Mouse (Mus musculus): ENCODE measurements around the gene Olfr1155. TPM values are rescaled to one million over a fixed set of nuclear protein-coding genes. Genes with fewer than 3 reads are reported as not detected.

Olfr1155 gene
- not detected in 2 replicates for polyA plus RNA-seq (2014; fragmentation: Nextera tagmentation; extraction: Ambion mirVana)

DNA sequence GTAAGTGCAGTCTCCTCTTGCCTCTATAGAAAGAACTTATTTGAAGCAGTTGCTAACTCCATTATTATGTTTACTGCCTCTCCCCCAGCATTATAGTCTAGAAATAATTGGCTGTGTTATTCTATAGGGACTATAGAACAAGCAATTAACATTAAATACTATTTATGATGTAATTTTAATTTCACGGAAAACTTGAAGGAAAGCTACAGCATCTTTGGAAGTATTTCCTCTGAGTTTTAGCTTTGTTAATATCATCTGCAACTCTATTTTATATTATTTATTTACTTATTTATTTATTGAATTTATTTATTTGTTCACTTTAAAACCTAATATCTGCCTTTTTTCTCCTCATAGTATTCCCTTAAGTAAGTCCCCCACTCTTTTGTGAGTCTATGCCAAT, at the start of gene Olfr1155:
TSS of gene Olfr1155 (minus strand) at position 101 of the 400 bp plus-strand sequence.
- H3K9ac ChIP-seq (ENCODE audit: low read depth, low read length): no peak within 1 kb of the TSS
- no peaks in the 10 kb centered on the region for H3K9me3 ChIP-seq (ENCODE audit: control insufficient read depth, low read length)
- H3K4me1 ChIP-seq (replicated peaks; ENCODE audit: control insufficient read depth, insufficient read depth, low read length): no peaks in the 10 kb centered on the region
- no peaks in the 10 kb centered on the region for H3K27me3 ChIP-seq (ENCODE audit: control insufficient read depth, insufficient read depth, low read length)
- ATAC-seq (ENCODE audit: low FRiP score) (no peak), DNase-seq (ENCODE audit: low spot score) (no peak)
- no peak within 1 kb of the TSS for H3K4me2 ChIP-seq (replicated peaks; ENCODE audit: low read depth, low read length)
- H3K27ac ChIP-seq (ENCODE audit: low read depth, low read length): no peak within 1 kb of the TSS
- WGBS: 90% methylated on average over 1 of the region's 1 CpGs
- H3K4me3 ChIP-seq (ENCODE audit: low read depth, low read length): no peak within 1 kb of the TSS
- no peaks in the 10 kb centered on the region for H3K36me3 ChIP-seq (ENCODE audit: control insufficient read depth, insufficient read depth, low read length)

DNA sequence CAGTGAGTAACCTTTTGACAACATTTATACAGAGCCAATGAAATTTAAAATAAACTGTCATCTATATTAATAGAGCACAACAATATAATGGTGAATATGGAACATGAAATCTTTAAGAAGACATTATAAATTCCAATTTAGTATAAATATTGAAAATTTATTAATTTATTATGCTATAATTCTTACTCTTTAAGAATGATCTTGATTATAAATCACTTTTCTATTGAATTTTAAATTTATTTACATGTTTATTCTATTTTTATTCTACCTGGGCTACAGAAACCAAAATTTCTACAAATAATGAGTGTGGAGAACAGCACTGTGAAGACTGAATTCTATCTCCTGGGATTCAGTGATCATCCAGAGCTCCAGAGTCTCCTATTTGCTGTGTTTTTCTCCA, 44.9 kb upstream of the Olfr1155 start, which contains the start of gene Olfr1158:
TSS of gene Olfr1158 (plus strand) at position 301 of the 400 bp plus-strand sequence.
- H3K4me3 ChIP-seq (ENCODE audit: low read depth, low read length): no peak within 1 kb of the TSS
- ATAC-seq (ENCODE audit: low FRiP score): no peak
- no peak within 1 kb of the TSS for H3K9ac ChIP-seq (ENCODE audit: low read depth, low read length)
- no peaks in the 10 kb centered on the region for H3K4me1 ChIP-seq (replicated peaks; ENCODE audit: control insufficient read depth, insufficient read depth, low read length)
- H3K36me3 ChIP-seq (ENCODE audit: control insufficient read depth, insufficient read depth, low read length): no peaks in the 10 kb centered on the region
- DNase-seq (ENCODE audit: low spot score): no peak
- no peaks in the 10 kb centered on the region for H3K27me3 ChIP-seq (ENCODE audit: control insufficient read depth, insufficient read depth, low read length)
- H3K9me3 ChIP-seq (ENCODE audit: control insufficient read depth, low read length): no peaks in the 10 kb centered on the region
- no peak within 1 kb of the TSS for H3K27ac ChIP-seq (ENCODE audit: low read depth, low read length)
- H3K4me2 ChIP-seq (replicated peaks; ENCODE audit: low read depth, low read length): no peak within 1 kb of the TSS

GRCm38 (mm10) chr2:87974563-87974962, 29.6 kb upstream of the Olfr1155 start, which contains the start of gene Olfr74:
TSS of gene Olfr74 (minus strand) at chr2:87974663.
- Histone ChIP-seq H3K27me3 (ENCODE audit: control insufficient read depth, insufficient read depth, low read length) (no peaks in the 10 kb centered on the region), H3K4me3 (ENCODE audit: low read depth, low read length) (no peak within 1 kb of the TSS), H3K4me1 (replicated peaks; ENCODE audit: control insufficient read depth, insufficient read depth, low read length) (no peaks in the 10 kb centered on the region), H3K9me3 (ENCODE audit: control insufficient read depth, low read length) (no peaks in the 10 kb centered on the region), H3K9ac (ENCODE audit: low read depth, low read length) (no peak within 1 kb of the TSS), H3K27ac (ENCODE audit: low read depth, low read length) (no peak within 1 kb of the TSS), H3K36me3 (ENCODE audit: control insufficient read depth, insufficient read depth, low read length) (no peaks in the 10 kb centered on the region), H3K4me2 (replicated peaks; ENCODE audit: low read depth, low read length) (no peak within 1 kb of the TSS)
- DNase-seq (ENCODE audit: low spot score) (no peak), ATAC-seq (ENCODE audit: low FRiP score) (no peak)
- 80% methylated on average over 3 of the region's 3 CpGs for WGBS

GRCm38 (mm10) chr2:87968199-87968598, 23.3 kb upstream of the Olfr1155 start, which contains the start of gene Olfr1157:
TSS of gene Olfr1157 (minus strand) at chr2:87968299.
- WGBS: 96% methylated on average over 4 of the region's 4 CpGs
- ATAC-seq (ENCODE audit: low FRiP score): no peak

DNA sequence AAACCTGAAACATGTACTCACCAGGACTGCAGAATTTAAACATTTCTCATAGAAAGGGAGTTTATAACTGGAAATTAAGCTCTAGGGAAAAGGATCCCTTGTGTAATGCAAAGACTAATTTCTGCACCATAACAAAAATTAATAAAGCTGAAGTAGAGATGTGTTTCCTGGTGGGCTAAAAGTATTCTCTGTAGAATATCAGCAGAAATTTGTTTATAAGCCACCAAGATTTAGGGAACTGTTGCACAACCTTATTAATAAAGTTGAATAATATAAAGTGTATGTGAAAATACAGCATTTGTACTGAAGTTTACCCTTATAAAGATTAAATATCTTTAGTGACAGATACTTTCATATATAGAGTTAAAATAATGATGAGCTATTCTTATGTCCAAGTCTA, 8.1 kb upstream of the Olfr1155 start, which contains the start of gene Olfr1156:
TSS of gene Olfr1156 (minus strand) at position 101 of the 400 bp plus-strand sequence.
- no peaks in the 10 kb centered on the region for H3K27me3 ChIP-seq (ENCODE audit: control insufficient read depth, insufficient read depth, low read length)
- no peak within 1 kb of the TSS for H3K4me2 ChIP-seq (replicated peaks; ENCODE audit: low read depth, low read length)
- H3K36me3 ChIP-seq (ENCODE audit: control insufficient read depth, insufficient read depth, low read length): no peaks in the 10 kb centered on the region
- H3K9me3 ChIP-seq (ENCODE audit: control insufficient read depth, low read length): no peaks in the 10 kb centered on the region
- DNase-seq (ENCODE audit: low spot score): no peak
- no peak within 1 kb of the TSS for H3K27ac ChIP-seq (ENCODE audit: low read depth, low read length)
- no peak for ATAC-seq (ENCODE audit: low FRiP score)
- H3K9ac ChIP-seq (ENCODE audit: low read depth, low read length): no peak within 1 kb of the TSS
- H3K4me3 ChIP-seq (ENCODE audit: low read depth, low read length): no peak within 1 kb of the TSS
- no peaks in the 10 kb centered on the region for H3K4me1 ChIP-seq (replicated peaks; ENCODE audit: control insufficient read depth, insufficient read depth, low read length)

More at GRCm38 (mm10) chr2:87968199-87968598, 23.3 kb upstream of the Olfr1155 start, which contains the start of gene Olfr1157:
- no peaks in the 10 kb centered on the region for H3K36me3 ChIP-seq (ENCODE audit: control insufficient read depth, insufficient read depth, low read length)
- H3K4me2 ChIP-seq (replicated peaks; ENCODE audit: low read depth, low read length): no peak within 1 kb of the TSS
- H3K27ac ChIP-seq (ENCODE audit: low read depth, low read length): no peak within 1 kb of the TSS
- no peak for DNase-seq (ENCODE audit: low spot score)
- H3K9me3 ChIP-seq (ENCODE audit: control insufficient read depth, low read length): no peaks in the 10 kb centered on the region
- H3K4me3 ChIP-seq (ENCODE audit: low read depth, low read length): no peak within 1 kb of the TSS
- H3K4me1 ChIP-seq (replicated peaks; ENCODE audit: control insufficient read depth, insufficient read depth, low read length): no peaks in the 10 kb centered on the region
- H3K27me3 ChIP-seq (ENCODE audit: control insufficient read depth, insufficient read depth, low read length): no peaks in the 10 kb centered on the region
- H3K9ac ChIP-seq (ENCODE audit: low read depth, low read length): no peak within 1 kb of the TSS

- H3K36me3 ChIP-seq (ENCODE audit: control insufficient read depth, insufficient read depth, low read length): no peaks in the 10 kb centered on the region
- ATAC-seq (ENCODE audit: low FRiP score): no peak
- no peak within 1 kb of the TSS for H3K4me2 ChIP-seq (replicated peaks; ENCODE audit: low read depth, low read length)
- DNase-seq (ENCODE audit: low spot score): no peak
- 92% methylated on average over 1 of the region's 1 CpGs for WGBS
- no peak within 1 kb of the TSS for H3K9ac ChIP-seq (ENCODE audit: low read depth, low read length)
- H3K27ac ChIP-seq (ENCODE audit: low read depth, low read length): no peak within 1 kb of the TSS
- H3K9me3 ChIP-seq (ENCODE audit: control insufficient read depth, low read length): no peaks in the 10 kb centered on the region
- H3K4me3 ChIP-seq (ENCODE audit: low read depth, low read length): no peak within 1 kb of the TSS
- no peaks in the 10 kb centered on the region for H3K4me1 ChIP-seq (replicated peaks; ENCODE audit: control insufficient read depth, insufficient read depth, low read length)
- no peaks in the 10 kb centered on the region for H3K27me3 ChIP-seq (ENCODE audit: control insufficient read depth, insufficient read depth, low read length)
Measured at GRCm38 (mm10) chr2:87905066-87905465, 39.9 kb downstream of the Olfr1155 start, which contains the start of gene Olfr1154. TSS of gene Olfr1154 (minus strand) at chr2:87905166.

DNA sequence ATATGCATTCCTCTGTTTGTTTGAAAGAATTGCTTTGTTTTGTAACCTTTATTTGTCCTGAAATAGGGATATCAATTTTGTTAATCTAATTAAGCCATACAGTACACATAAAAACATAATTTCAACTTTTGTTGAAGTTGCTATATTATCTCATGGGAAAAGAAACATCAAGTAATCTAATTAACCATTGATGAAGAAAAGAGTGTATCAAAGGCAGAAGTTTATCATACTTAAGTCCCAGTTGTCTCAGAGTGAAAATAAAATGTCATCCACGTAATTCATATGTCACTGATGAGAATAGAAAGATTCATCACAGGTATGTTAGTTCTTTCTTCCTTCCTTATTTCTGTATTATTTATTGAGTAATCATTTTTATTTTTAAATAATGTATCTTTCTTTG, 50.3 kb downstream of the Olfr1155 start, which contains the start of gene Olfr1153:
TSS of gene Olfr1153 (plus strand) at position 301 of the 400 bp plus-strand sequence.
- DNase-seq (ENCODE audit: low spot score) (no peak), ATAC-seq (ENCODE audit: low FRiP score) (no peak)
- Histone ChIP-seq H3K9ac (ENCODE audit: low read depth, low read length) (no peak within 1 kb of the TSS), H3K4me1 (replicated peaks; ENCODE audit: control insufficient read depth, insufficient read depth, low read length) (no peaks in the 10 kb centered on the region), H3K4me3 (ENCODE audit: low read depth, low read length) (no peak within 1 kb of the TSS), H3K9me3 (ENCODE audit: control insufficient read depth, low read length) (no peaks in the 10 kb centered on the region), H3K27ac (ENCODE audit: low read depth, low read length) (no peak within 1 kb of the TSS), H3K36me3 (ENCODE audit: control insufficient read depth, insufficient read depth, low read length) (no peaks in the 10 kb centered on the region), H3K4me2 (replicated peaks; ENCODE audit: low read depth, low read length) (no peak within 1 kb of the TSS), H3K27me3 (ENCODE audit: control insufficient read depth, insufficient read depth, low read length) (no peaks in the 10 kb centered on the region)
- WGBS: 87% methylated on average over 1 of the region's 1 CpGs

Other genes with a start within 250 kb of the Olfr1155 start
- not detected in 2 replicates for gene Olfr1137, start 232.0 kb downstream of the Olfr1155 start, polyA plus RNA-seq (2014; fragmentation: Nextera tagmentation; extraction: Ambion mirVana)
- gene Olfr1138, start 205.2 kb downstream of the Olfr1155 start, polyA plus RNA-seq (2014; fragmentation: Nextera tagmentation; extraction: Ambion mirVana): not detected in 2 replicates
- gene Olfr1140, start 201.4 kb downstream of the Olfr1155 start, polyA plus RNA-seq (2014; fragmentation: Nextera tagmentation; extraction: Ambion mirVana): not detected in 2 replicates
- gene Olfr1141, start 191.1 kb downstream of the Olfr1155 start, polyA plus RNA-seq (2014; fragmentation: Nextera tagmentation; extraction: Ambion mirVana): not detected in 2 replicates
- not detected in 2 replicates for gene Olfr152, start 165.7 kb downstream of the Olfr1155 start, polyA plus RNA-seq (2014; fragmentation: Nextera tagmentation; extraction: Ambion mirVana)
- not detected in 2 replicates for gene Olfr1143, start 144.5 kb downstream of the Olfr1155 start, polyA plus RNA-seq (2014; fragmentation: Nextera tagmentation; extraction: Ambion mirVana)
- gene Olfr1145, start 135.3 kb downstream of the Olfr1155 start, polyA plus RNA-seq (2014; fragmentation: Nextera tagmentation; extraction: Ambion mirVana): not detected in 2 replicates
- not detected in 2 replicates for gene Olfr1148, start 114.6 kb downstream of the Olfr1155 start, polyA plus RNA-seq (2014; fragmentation: Nextera tagmentation; extraction: Ambion mirVana)
- not detected in 2 replicates for gene Olfr1150-ps1, start 101.1 kb downstream of the Olfr1155 start, polyA plus RNA-seq (2014; fragmentation: Nextera tagmentation; extraction: Ambion mirVana)
- not detected in 2 replicates for gene Olfr1151, start 89.3 kb downstream of the Olfr1155 start, polyA plus RNA-seq (2014; fragmentation: Nextera tagmentation; extraction: Ambion mirVana)
- gene Olfr1152, start 78.6 kb downstream of the Olfr1155 start, polyA plus RNA-seq (2014; fragmentation: Nextera tagmentation; extraction: Ambion mirVana): 0.03 TPM in 2 replicates
- not detected in 2 replicates for gene Olfr1153, start 50.2 kb downstream of the Olfr1155 start, polyA plus RNA-seq (2014; fragmentation: Nextera tagmentation; extraction: Ambion mirVana)
- gene Olfr1154, start 40.0 kb downstream of the Olfr1155 start, polyA plus RNA-seq (2014; fragmentation: Nextera tagmentation; extraction: Ambion mirVana): not detected in 2 replicates
- gene Olfr1156, start 8.0 kb upstream of the Olfr1155 start, polyA plus RNA-seq (2014; fragmentation: Nextera tagmentation; extraction: Ambion mirVana): not detected in 2 replicates
- gene Olfr1157, start 23.2 kb upstream of the Olfr1155 start, polyA plus RNA-seq (2014; fragmentation: Nextera tagmentation; extraction: Ambion mirVana): not detected in 2 replicates
- not detected in 2 replicates for gene Olfr74, start 29.5 kb upstream of the Olfr1155 start, polyA plus RNA-seq (2014; fragmentation: Nextera tagmentation; extraction: Ambion mirVana)
- gene Olfr1158, start 45.0 kb upstream of the Olfr1155 start, polyA plus RNA-seq (2014; fragmentation: Nextera tagmentation; extraction: Ambion mirVana): not detected in 2 replicates
- gene Olfr1160, start 63.1 kb upstream of the Olfr1155 start, polyA plus RNA-seq (2014; fragmentation: Nextera tagmentation; extraction: Ambion mirVana): not detected in 2 replicates
- not detected in 2 replicates for gene Olfr1161, start 77.6 kb upstream of the Olfr1155 start, polyA plus RNA-seq (2014; fragmentation: Nextera tagmentation; extraction: Ambion mirVana)
- not detected in 2 replicates for gene Olfr73, start 92.6 kb upstream of the Olfr1155 start, polyA plus RNA-seq (2014; fragmentation: Nextera tagmentation; extraction: Ambion mirVana)
- not detected in 2 replicates for gene Olfr1162, start 106.0 kb upstream of the Olfr1155 start, polyA plus RNA-seq (2014; fragmentation: Nextera tagmentation; extraction: Ambion mirVana)
- gene Olfr1163, start 126.7 kb upstream of the Olfr1155 start, polyA plus RNA-seq (2014; fragmentation: Nextera tagmentation; extraction: Ambion mirVana): not detected in 2 replicates
- not detected in 2 replicates for gene Olfr1164, start 148.8 kb upstream of the Olfr1155 start, polyA plus RNA-seq (2014; fragmentation: Nextera tagmentation; extraction: Ambion mirVana)
- gene Olfr1166, start 183.1 kb upstream of the Olfr1155 start, polyA plus RNA-seq (2014; fragmentation: Nextera tagmentation; extraction: Ambion mirVana): not detected in 2 replicates
- gene Olfr1167, start 210.1 kb upstream of the Olfr1155 start, polyA plus RNA-seq (2014; fragmentation: Nextera tagmentation; extraction: Ambion mirVana): not detected in 2 replicates
- not detected in 2 replicates for gene Olfr1168, start 236.7 kb upstream of the Olfr1155 start, polyA plus RNA-seq (2014; fragmentation: Nextera tagmentation; extraction: Ambion mirVana)

Data from hindbrain, embryonic 11.5 days (tissue).